Mouse (Mus musculus) induced T-regulatory cell, adult 2 months (primary cell): Measurements from ENCODE around the gene Aox4.
A peak's percentile ranks its signal among the peaks of the same experiment; 100 is the strongest.

Experiments
- DNase-seq: peaks from one replicate; pipeline ENCODE4 v3.0.0-alpha.2; 2012; ENCODE audit warnings: low read depth

The Aox4 gene

GRCm38 (mm10) chr1:58303009-58303408, 92.8 kb downstream of the Aox4 start:
- DNase-seq: no peak

GRCm38 (mm10) chr1:58303726-58304125, 93.5 kb downstream of the Aox4 start:
- DNase-seq: peak; percentile 76

- DNase-seq: peak; percentile 62
Measured at GRCm38 (mm10) chr1:58304296-58304695, 94.1 kb downstream of the Aox4 start.

GRCm38 (mm10) chr1:58307181-58307580, 97.0 kb downstream of the Aox4 start:
- no peak for DNase-seq

- DNase-seq: no peak
Measured at GRCm38 (mm10) chr1:58308594-58308993, 98.4 kb downstream of the Aox4 start.

- no peak for DNase-seq
Measured at GRCm38 (mm10) chr1:58309853-58310252, 99.7 kb downstream of the Aox4 start.

- DNase-seq: peak; percentile 48
Measured at GRCm38 (mm10) chr1:58311221-58311864, 101.1 kb downstream of the Aox4 start.

- no peak for DNase-seq
Measured at GRCm38 (mm10) chr1:58313173-58313572, 103.0 kb downstream of the Aox4 start.

GRCm38 (mm10) chr1:58315532-58315931, 105.3 kb downstream of the Aox4 start:
- no peak for DNase-seq
